Mouse (Mus musculus): Measurements from ENCODE around the gene Fa2h. TPM values are rescaled to one million over a fixed set of nuclear protein-coding genes. Genes with fewer than 3 reads are reported as not detected.

Fa2h gene
- polyA plus RNA-seq, 1 experiment from 2014 or later = 0.05 TPM

GRCm38 (mm10) chr8:111363489-111363888, 30.1 kb downstream of the Fa2h start:
- Histone ChIP-seq H3K27me3 (replicated peaks; ENCODE audit: insufficient read depth, low read length) (no peaks in the 10 kb centered on the region), H3K4me1 (ENCODE audit: insufficient read depth, low read depth, low read length) (no peaks in the 10 kb centered on the region), H3K27ac (ENCODE audit: low read length) (no peak overlapping the region), H3K9ac (replicated peaks; ENCODE audit: low read depth) (no peak overlapping the region), H3K9me3 (ENCODE audit: low read length) (no peaks in the 10 kb centered on the region), H3K36me3 (ENCODE audit: insufficient read depth, low read length) (no peaks in the 10 kb centered on the region), H3K4me2 (replicated peaks; ENCODE audit: low read depth, low read length) (no peak overlapping the region), H3K4me3 (ENCODE audit: low read depth, low read length) (no peak overlapping the region)
- DNase-seq (ENCODE audit: low spot score) (peak; percentile 39), ATAC-seq (0 out of 2 replicates have a peak, but pooled peaks have one; percentile 27)
- WGBS = 57% methylated on average over 8 of the region's 8 CpGs
- TF ChIP-seq CTCF (IDR thresholded peaks at IDR 0.05) (no peak), EP300 (IDR thresholded peaks at IDR 0.05) (no peak)

- ATAC-seq = peak; percentile 55
These were observed 32.9 kb downstream of the Fa2h start for GRCm38 (mm10) chr8:111360579-111361209.

DNA sequence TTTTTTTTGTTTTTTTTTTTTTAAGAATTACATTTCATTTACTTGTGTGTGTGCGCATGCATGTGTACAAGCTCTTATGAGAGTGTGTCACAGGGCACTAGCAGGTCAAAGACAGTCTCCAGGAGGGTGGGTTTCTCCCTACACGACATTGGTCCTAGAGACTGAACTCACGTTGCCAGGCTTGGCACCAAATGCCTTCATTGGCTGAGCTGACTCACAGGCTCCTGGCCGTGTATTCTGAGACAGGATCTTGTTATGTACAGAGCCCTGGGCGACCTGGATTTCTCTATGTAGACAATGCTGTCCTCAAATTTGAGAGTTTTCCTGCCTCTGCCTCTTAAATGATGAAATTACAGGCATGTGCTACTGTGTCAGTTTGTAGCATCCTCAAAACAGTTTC, 33.7 kb downstream of the Fa2h start:
- Histone ChIP-seq H3K4me2 (replicated peaks; ENCODE audit: low read depth, low read length) (no peak overlapping the region), H3K9ac (replicated peaks; ENCODE audit: low read depth) (no peak overlapping the region), H3K27ac (ENCODE audit: low read length) (no peak overlapping the region), H3K9me3 (ENCODE audit: low read length) (no peaks in the 10 kb centered on the region), H3K27me3 (replicated peaks; ENCODE audit: insufficient read depth, low read length) (no peaks in the 10 kb centered on the region), H3K36me3 (ENCODE audit: insufficient read depth, low read length) (no peaks in the 10 kb centered on the region), H3K4me1 (ENCODE audit: insufficient read depth, low read depth, low read length) (no peaks in the 10 kb centered on the region), H3K4me3 (ENCODE audit: low read depth, low read length) (no peak overlapping the region)
- no peak for DNase-seq (ENCODE audit: low spot score)
- no peak for ATAC-seq
- WGBS = 65% methylated on average over 5 of the region's 5 CpGs
- no peak for TF ChIP-seq EP300 (IDR thresholded peaks at IDR 0.05)
- no peak for TF ChIP-seq CTCF (IDR thresholded peaks at IDR 0.05)

More at GRCm38 (mm10) chr8:111360579-111361209, 32.9 kb downstream of the Fa2h start:
- H3K27me3 ChIP-seq (replicated peaks; ENCODE audit: insufficient read depth, low read length) = no peaks in the 10 kb centered on the region
- no peak overlapping the region for H3K27ac ChIP-seq (ENCODE audit: low read length)
- no peaks in the 10 kb centered on the region for H3K36me3 ChIP-seq (ENCODE audit: insufficient read depth, low read length)
- H3K4me2 ChIP-seq (replicated peaks; ENCODE audit: low read depth, low read length) = no peak overlapping the region
- H3K4me3 ChIP-seq (ENCODE audit: low read depth, low read length) = no peak overlapping the region
- no peak for TF ChIP-seq EP300 (IDR thresholded peaks at IDR 0.05)
- no peak for TF ChIP-seq CTCF (IDR thresholded peaks at IDR 0.05)
- no peak overlapping the region for H3K9ac ChIP-seq (replicated peaks; ENCODE audit: low read depth)
- 55% methylated on average over 7 of the region's 7 CpGs for WGBS
- no peaks in the 10 kb centered on the region for H3K9me3 ChIP-seq (ENCODE audit: low read length)
- no peaks in the 10 kb centered on the region for H3K4me1 ChIP-seq (ENCODE audit: insufficient read depth, low read depth, low read length)
- DNase-seq (ENCODE audit: low spot score) = peak; percentile 17

- ATAC-seq = no peak
- no peak for DNase-seq (ENCODE audit: low spot score)
- Histone ChIP-seq H3K4me3 (ENCODE audit: low read depth, low read length) (no peak overlapping the region), H3K4me2 (replicated peaks; ENCODE audit: low read depth, low read length) (no peak overlapping the region), H3K27ac (ENCODE audit: low read length) (no peak overlapping the region), H3K27me3 (replicated peaks; ENCODE audit: insufficient read depth, low read length) (no peaks in the 10 kb centered on the region), H3K4me1 (ENCODE audit: insufficient read depth, low read depth, low read length) (no peaks in the 10 kb centered on the region), H3K9me3 (ENCODE audit: low read length) (no peaks in the 10 kb centered on the region), H3K9ac (replicated peaks; ENCODE audit: low read depth) (no peak overlapping the region), H3K36me3 (ENCODE audit: insufficient read depth, low read length) (no peaks in the 10 kb centered on the region)
- no peak for TF ChIP-seq CTCF (IDR thresholded peaks at IDR 0.05)
- TF ChIP-seq EP300 (IDR thresholded peaks at IDR 0.05) = no peak
- 54% methylated on average over 1 of the region's 1 CpGs for WGBS
These were observed 34.7 kb downstream of the Fa2h start for GRCm38 (mm10) chr8:111358905-111359304.

- Histone ChIP-seq H3K36me3 (ENCODE audit: insufficient read depth, low read length) (no peaks in the 10 kb centered on the region), H3K4me3 (ENCODE audit: low read depth, low read length) (no peak overlapping the region), H3K9me3 (ENCODE audit: low read length) (no peaks in the 10 kb centered on the region), H3K4me1 (ENCODE audit: insufficient read depth, low read depth, low read length) (no peaks in the 10 kb centered on the region), H3K27me3 (replicated peaks; ENCODE audit: insufficient read depth, low read length) (no peaks in the 10 kb centered on the region), H3K27ac (ENCODE audit: low read length) (no peak overlapping the region), H3K9ac (replicated peaks; ENCODE audit: low read depth) (no peak overlapping the region), H3K4me2 (replicated peaks; ENCODE audit: low read depth, low read length) (no peak overlapping the region)
- TF ChIP-seq CTCF (IDR thresholded peaks at IDR 0.05) = no peak
- no peak for TF ChIP-seq EP300 (IDR thresholded peaks at IDR 0.05)
- 73% methylated on average over 4 of the region's 4 CpGs for WGBS
- ATAC-seq (no peak), DNase-seq (ENCODE audit: low spot score) (no peak)
These were observed 36.2 kb downstream of the Fa2h start for GRCm38 (mm10) chr8:111357433-111357832.

DNA sequence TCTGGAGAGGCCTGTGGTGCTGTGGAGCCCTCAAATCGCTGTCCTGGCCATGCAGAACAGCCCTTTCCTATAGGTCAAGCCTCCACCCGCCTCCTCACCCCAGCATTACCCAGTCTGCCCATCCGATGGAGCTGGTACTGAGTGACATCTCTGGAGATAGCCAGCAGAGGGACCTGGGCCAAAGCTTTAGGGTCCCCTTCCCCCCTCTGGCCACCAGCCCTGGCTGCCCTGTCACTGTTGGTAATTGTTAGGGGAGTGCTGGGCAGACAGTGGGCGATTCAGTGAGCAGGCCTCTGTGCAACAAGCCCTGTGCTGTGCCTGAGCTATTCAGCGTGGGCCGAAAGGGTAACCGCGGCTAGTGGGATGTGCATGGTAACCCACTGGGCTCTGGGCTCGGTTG, 40.1 kb downstream of the Fa2h start:
- H3K9ac ChIP-seq (replicated peaks; ENCODE audit: low read depth) = no peak overlapping the region
- ATAC-seq (no peak), DNase-seq (ENCODE audit: low spot score) (no peak)
- H3K4me2 ChIP-seq (replicated peaks; ENCODE audit: low read depth, low read length) = no peak overlapping the region
- no peaks in the 10 kb centered on the region for H3K27me3 ChIP-seq (replicated peaks; ENCODE audit: insufficient read depth, low read length)
- no peak overlapping the region for H3K4me3 ChIP-seq (ENCODE audit: low read depth, low read length)
- H3K36me3 ChIP-seq (ENCODE audit: insufficient read depth, low read length) = no peaks in the 10 kb centered on the region
- H3K4me1 ChIP-seq (ENCODE audit: insufficient read depth, low read depth, low read length) = no peaks in the 10 kb centered on the region
- no peak overlapping the region for H3K27ac ChIP-seq (ENCODE audit: low read length)
- 82% methylated on average over 9 of the region's 9 CpGs for WGBS
- H3K9me3 ChIP-seq (ENCODE audit: low read length) = no peaks in the 10 kb centered on the region
- TF ChIP-seq EP300 (IDR thresholded peaks at IDR 0.05) (no peak), CTCF (IDR thresholded peaks at IDR 0.05) (no peak)
